Mouse (Mus musculus) heart, postnatal 25 days (tissue): ENCODE results near the gene Gm128. TPM values are rescaled to one million over a fixed set of nuclear protein-coding genes. Genes with fewer than 3 reads are reported as not detected.
"Not testable (repeated sequence)": the region's sequence is repeated elsewhere in the genome, so short reads cannot be mapped to it uniquely, and the experiment has no call there.

Source experiments
- DNase-seq: peaks from one replicate; pipeline ENCODE4 v3.0.0; 2022; ENCODE audit warnings: low spot score
- intact Hi-C: fragments of 180-260 bp; cut with DNase I; formaldehyde crosslinking; loops from one replicate; pipeline ENCODE4 v1.15.1; 2025
- total RNA-seq, 2 experiments: library from RNA; stranded (reverse); gene quantifications; 2 replicates each; pipeline ENCODE4 v1.2.3; 2021

Gm128 gene
- total RNA-seq, 2 experiments from 2014 or later, result not detected

- DNase-seq, intact Hi-C loops: not testable (repeated sequence)
Measured at GRCm38 (mm10) chr3:95212889-95213608, 28.3 kb downstream of the Gm128 start.

GRCm38 (mm10) chr3:95210585-95210984 lies 30.8 kb downstream of the Gm128 start:
- intact Hi-C loops, result no loop called here
- no peak for DNase-seq

- no peak for DNase-seq
- intact Hi-C loops, result no loop called here
Measured at GRCm38 (mm10) chr3:95208286-95208685, 33.1 kb downstream of the Gm128 start.

DNA sequence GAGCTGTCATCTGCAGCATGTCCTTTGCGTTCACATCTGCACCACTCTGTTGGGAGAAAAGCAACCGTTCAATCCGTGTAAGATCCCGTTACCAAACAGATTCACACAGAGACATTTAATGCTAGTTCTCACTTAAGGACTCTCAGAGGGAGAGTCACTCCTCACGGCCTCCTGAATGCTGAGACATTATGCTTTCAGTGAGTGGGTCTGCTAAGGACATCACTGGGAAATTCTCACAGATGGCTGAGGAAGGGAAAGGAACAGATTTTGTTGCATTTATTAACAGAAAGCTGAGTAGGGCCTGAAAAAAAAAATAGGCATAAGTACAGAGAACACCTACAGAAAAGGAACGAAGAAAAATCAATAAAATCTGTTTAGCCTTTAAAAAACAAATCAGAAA lies 37.5 kb downstream of the Gm128 start:
- intact Hi-C loops, result no loop called here
- DNase-seq, result no peak

GRCm38 (mm10) chr3:95200562-95200961 lies 40.8 kb downstream of the Gm128 start:
- intact Hi-C loops, result no loop called here
- DNase-seq, result no peak

- no peak for DNase-seq
- intact Hi-C loops, result no loop called here
Measured at GRCm38 (mm10) chr3:95200132-95200531, 41.3 kb downstream of the Gm128 start.

DNA sequence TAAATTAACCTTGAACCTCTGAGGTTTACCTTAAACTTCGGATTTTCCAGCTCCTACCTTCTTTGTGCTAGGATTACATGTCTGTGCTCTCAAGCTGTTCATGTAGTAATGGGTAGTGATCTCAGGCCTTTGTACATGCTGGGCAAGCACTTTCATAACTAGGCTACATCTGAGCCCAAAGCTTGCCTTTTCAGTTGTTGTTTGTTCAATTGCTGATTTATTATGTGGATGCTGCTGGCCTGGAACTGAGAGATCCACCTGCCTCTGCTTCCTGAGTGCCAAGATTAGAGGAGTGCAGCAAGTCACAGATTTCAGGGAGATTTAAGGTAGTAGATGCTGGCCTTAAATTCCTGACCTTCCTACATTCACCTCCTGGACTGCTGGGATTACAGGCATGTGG lies 42.3 kb downstream of the Gm128 start:
- intact Hi-C loops, result no loop called here

GRCm38 (mm10) chr3:95195772-95196171 lies 45.6 kb downstream of the Gm128 start:
- intact Hi-C loops, result no loop called here
- DNase-seq, result no peak

More for the DNA sequence above, 42.3 kb downstream of the Gm128 start:
- no peak for DNase-seq

DNA sequence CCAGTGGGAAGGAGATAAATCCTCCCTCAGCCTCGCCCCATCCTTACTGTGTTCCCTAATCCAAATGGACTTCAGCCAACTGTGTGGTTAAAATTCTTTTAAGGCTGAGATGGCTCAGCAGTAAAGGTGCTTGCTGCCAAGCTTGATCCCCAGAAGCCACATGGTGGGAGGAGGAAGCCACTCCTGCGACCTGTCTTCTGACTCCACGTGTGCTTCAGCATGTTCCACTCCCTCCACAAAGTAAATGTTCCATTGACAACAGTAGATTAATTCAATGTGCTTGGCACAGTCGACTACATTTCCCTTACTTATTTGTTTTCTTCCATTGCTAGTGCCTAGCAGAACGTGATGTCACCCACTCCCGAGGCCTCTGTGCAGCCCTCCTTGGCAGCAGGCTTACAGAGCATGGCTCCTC lies 46.7 kb downstream of the Gm128 start:
- intact Hi-C loops, result no loop called here
- DNase-seq, result no peak

Other genes starting within 250 kb of the Gm128 start
- 10 to 100 TPM; 10.8 to 11.1 TPM for gene Zfp687, start 226.2 kb downstream of the Gm128 start, total RNA-seq
- 100 to 1,000 TPM; 119 to 129 TPM for gene Psmd4, start 199.0 kb downstream of the Gm128 start, total RNA-seq
- gene Pip5k1a, start 134.7 kb downstream of the Gm128 start, total RNA-seq, result 10 to 100 TPM; 14.2 to 15.2 TPM
- 10 to 100 TPM; 31.3 to 32.2 TPM for gene Vps72, start 130.6 kb downstream of the Gm128 start, total RNA-seq
- gene Tmod4, start 117.1 kb downstream of the Gm128 start, total RNA-seq, result 10 to 100 TPM; 17.3 to 24.5 TPM
- 10 to 100 TPM; 28.3 to 31.4 TPM for gene Scnm1, start 107.6 kb downstream of the Gm128 start, total RNA-seq
- 1 to 10 TPM; 6.7 to 7.9 TPM for gene Lysmd1, start 107.5 kb downstream of the Gm128 start, total RNA-seq
- 1 to 10 TPM; 2.0 to 2.1 TPM for gene Tnfaip8l2, start 99.2 kb downstream of the Gm128 start, total RNA-seq
- gene Sema6c, start 81.1 kb downstream of the Gm128 start, total RNA-seq, result 1 to 10 TPM; 7.3 to 9.4 TPM
- gene Gabpb2, start 23.7 kb downstream of the Gm128 start, total RNA-seq, result 10 to 100 TPM; 12.7 to 14.1 TPM
- gene Cdc42se1, start 12.9 kb downstream of the Gm128 start, total RNA-seq, result 10 to 100 TPM; 19.9 to 26.0 TPM
- gene Mllt11, start 9.4 kb downstream of the Gm128 start, total RNA-seq, result 1 to 10 TPM; 6.6 to 7.5 TPM
- gene Bnipl, start 9.6 kb upstream of the Gm128 start, total RNA-seq, result not detected
- 10 to 100 TPM; 20.2 to 23.4 TPM for gene Mindy1, start 39.7 kb upstream of the Gm128 start, total RNA-seq
- 10 to 100 TPM; 22.1 to 22.8 TPM for gene Prune1, start 40.5 kb upstream of the Gm128 start, total RNA-seq
- gene Anxa9, start 65.6 kb upstream of the Gm128 start, total RNA-seq, result under 1 TPM; 0.52 to 0.59 TPM
- gene Cers2, start 73.2 kb upstream of the Gm128 start, total RNA-seq, result 10 to 100 TPM; 35.9 to 40.4 TPM
- 10 to 100 TPM; 11.2 to 11.4 TPM for gene Setdb1, start 115.6 kb upstream of the Gm128 start, total RNA-seq
- gene 4930558C23Rik, start 161.2 kb upstream of the Gm128 start, total RNA-seq, result not detected
- 10 to 100 TPM; 40.8 to 43.6 TPM for gene Arnt, start 192.8 kb upstream of the Gm128 start, total RNA-seq